Mouse (Mus musculus): ENCODE results near the gene Gm39566. TPM values are rescaled to one million over a fixed set of nuclear protein-coding genes. Genes with fewer than 3 reads are reported as not detected.

The Gm39566 gene
- polyA plus RNA-seq, 1 experiment, result not detected

GRCm38 (mm10) chr11:69837604-69837951 is 22.5 kb upstream of the Gm39566 start, which contains the start of gene Nlgn2:
Gene Nlgn2 (minus strand): TSS chr11:69837784.
- no peak for TF ChIP-seq GATA1 (IDR thresholded peaks at IDR 0.05; ENCODE audit: low read length)

GRCm38 (mm10) chr11:69836703-69837576 is 21.8 kb upstream of the Gm39566 start:
- no peak for TF ChIP-seq GATA1 (IDR thresholded peaks at IDR 0.05; ENCODE audit: low read length)

DNA sequence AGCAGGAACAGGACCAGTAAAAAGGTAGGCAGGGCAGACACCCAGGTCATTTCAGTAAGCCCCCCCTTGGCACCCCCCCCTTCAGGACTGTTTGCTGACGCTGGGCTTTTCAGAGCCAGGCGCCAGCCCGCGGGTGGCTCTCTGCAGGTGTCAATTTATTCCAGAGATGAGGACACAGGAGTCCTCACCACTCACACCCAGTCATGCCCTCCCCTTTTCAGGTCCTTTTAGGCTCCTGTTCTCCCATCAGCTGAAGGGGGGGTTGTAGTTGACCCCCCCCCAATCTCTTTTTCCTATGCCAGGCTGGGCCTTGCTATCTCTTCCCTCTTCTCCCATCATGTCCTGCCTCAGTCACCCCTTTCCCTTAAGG is 20.9 kb upstream of the Gm39566 start:
- no peak for TF ChIP-seq GATA1 (IDR thresholded peaks at IDR 0.05; ENCODE audit: low read length)

DNA sequence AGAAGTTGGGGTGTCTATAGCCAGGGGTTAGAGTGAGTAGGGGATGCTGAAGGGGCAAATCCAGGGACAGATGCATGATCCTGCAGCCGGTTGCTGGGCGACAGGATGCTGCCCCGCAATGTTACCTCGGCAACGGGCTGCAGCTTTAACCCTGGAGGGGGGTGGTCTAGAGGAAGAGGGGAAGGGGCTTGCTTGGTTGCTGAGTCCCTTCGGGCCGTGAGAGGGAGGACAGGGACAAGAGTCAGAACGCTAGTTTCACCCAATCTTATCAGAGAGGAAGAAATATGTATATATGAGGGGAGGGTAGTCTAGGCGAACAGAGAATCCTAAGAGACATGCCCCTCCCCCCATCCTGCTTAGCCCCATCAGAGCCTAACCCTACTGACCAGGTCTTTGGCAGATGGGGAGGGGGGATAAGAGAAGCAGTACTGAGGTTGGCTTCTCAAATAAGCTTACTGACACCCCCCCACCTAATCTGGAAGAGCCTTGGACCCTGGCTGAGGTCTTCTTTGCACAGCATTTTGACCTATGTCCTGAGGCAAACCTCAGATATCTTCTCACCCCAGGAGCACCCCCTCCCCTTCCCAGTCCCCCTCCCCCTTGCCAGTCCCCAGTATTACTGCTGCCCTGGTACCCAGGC is 20.3 kb upstream of the Gm39566 start:
- TF ChIP-seq GATA1 (IDR thresholded peaks at IDR 0.05; ENCODE audit: low read length), result no peak

DNA sequence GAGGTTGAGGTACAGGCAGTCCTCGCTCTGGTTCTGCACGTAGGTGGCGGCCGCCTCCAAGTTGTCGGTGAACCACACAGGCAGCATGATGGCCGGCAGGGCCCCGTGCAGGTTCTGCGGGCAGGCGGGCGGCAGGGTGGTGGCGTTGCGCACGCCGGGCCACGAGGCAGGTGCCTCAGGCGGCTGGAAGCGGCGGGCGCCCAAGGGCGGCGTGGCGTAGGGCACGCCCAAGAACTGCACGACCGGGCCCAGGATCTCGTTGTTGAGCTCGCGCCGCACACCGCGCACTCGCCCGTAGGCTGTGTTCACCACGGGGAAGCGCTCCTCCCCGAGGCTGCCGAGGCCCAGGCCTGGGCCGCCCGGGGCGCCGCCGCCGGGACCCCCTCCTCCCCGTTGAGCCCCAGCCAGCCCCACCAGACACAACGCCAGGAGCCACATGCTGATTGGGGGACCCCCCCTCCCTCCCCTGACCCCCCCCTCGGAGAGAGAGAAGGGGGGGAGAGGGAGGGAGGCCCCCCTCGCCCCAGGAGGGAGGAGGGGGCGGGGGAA is 19.0 kb upstream of the Gm39566 start:
- TF ChIP-seq GATA1 (IDR thresholded peaks at IDR 0.05; ENCODE audit: low read length), result no peak

- TF ChIP-seq GATA1 (IDR thresholded peaks at IDR 0.05; ENCODE audit: low read length), result no peak
These were observed 18.5 kb upstream of the Gm39566 start for GRCm38 (mm10) chr11:69833554-69833953.

DNA sequence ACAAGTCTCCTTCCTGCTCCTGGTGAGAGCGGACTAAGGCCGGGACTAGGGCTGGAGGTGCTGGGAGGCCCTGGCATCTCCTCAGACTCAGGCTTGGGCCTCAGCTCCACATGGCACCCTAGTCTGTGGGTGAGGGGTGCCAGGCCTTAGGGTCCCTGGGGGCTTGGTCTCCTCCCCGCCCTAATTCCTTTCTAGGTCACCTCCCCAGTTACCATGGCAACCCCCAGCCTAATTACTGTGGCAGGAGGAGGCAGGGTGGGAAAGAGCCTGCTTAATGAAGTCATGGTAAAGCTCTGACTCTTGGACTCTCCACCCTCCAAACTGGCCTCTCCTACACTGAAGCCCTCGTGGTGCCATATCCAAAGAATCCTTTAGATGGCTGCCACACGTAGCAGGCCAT is 13.7 kb upstream of the Gm39566 start:
- no peak for TF ChIP-seq GATA1 (IDR thresholded peaks at IDR 0.05; ENCODE audit: low read length)

- TF ChIP-seq GATA1 (IDR thresholded peaks at IDR 0.05; ENCODE audit: low read length), result no peak
These were observed 8.4 kb upstream of the Gm39566 start for GRCm38 (mm10) chr11:69823456-69823855.

DNA sequence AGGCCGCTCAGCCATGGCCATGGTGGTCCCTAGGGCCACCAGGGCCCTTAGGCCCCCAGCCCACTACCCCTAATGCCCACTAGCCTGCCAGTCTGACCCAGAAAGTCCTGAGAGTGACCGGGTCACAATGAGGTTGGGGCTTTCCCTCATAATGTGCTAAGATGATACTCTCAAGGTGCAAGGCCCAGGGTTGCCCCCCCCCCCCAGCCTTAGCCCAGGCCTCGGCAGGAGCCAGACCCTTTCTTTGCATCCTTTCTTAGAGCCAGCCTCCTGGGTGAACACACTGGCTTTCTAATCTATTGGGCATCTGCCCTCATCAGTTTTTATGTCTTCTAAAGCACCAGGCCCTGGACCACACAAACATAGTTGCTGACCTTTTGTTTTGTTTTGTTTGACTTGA is 7.0 kb upstream of the Gm39566 start, which contains the start of gene Spem1:
Spem1 (minus strand) TSS at position 101 of the 400 bp plus-strand sequence.
- TF ChIP-seq GATA1 (IDR thresholded peaks at IDR 0.05; ENCODE audit: low read length), result no peak

DNA sequence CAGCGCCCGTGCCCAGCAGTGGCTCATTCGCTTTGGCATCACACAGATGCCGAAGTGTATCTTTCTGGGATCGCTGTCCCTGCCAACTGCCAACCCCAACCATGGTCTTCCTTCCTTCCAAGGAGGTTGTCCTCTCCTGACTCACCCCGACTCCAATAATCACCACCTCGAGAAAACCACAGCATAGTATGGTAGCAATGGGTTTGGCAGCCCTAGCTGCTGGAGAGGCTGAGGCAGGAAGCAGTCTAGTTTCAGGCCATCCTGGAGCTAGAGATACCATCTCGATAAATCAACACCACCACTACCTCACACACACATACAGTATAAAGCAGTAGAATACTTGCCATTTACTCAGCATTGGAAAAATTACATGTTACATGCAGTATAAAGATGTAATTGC is 3.8 kb upstream of the Gm39566 start:
- no peak for TF ChIP-seq GATA1 (IDR thresholded peaks at IDR 0.05; ENCODE audit: low read length)

DNA sequence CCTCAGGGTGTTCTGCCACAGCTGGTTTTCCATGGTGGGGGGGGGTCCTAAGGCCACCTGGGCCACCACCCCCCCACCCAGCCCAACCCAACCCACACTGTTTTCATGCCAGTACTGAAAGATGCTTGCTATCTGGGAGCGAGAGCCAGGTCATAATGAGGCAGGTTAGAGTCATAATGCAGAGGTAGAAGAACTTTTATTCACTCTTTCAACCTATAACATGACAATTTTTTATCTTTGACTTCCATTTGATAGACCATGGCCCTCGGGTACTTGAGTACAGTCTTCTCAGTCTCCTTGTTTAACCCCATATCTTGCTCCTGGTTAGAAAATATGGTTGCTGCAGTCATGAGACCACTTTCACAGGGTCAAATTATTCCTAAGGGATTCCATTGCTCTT is 3.3 kb upstream of the Gm39566 start, which contains the start of gene Spem2:
Spem2 (minus strand) TSS at position 101 of the 400 bp plus-strand sequence.
- no peak for TF ChIP-seq GATA1 (IDR thresholded peaks at IDR 0.05; ENCODE audit: low read length)

GRCm38 (mm10) chr11:69816520-69816919 is 1.4 kb upstream of the Gm39566 start:
- no peak for TF ChIP-seq GATA1 (IDR thresholded peaks at IDR 0.05; ENCODE audit: low read length)

- TF ChIP-seq GATA1 (IDR thresholded peaks at IDR 0.05; ENCODE audit: low read length), result no peak
These were observed 4.8 kb downstream of the Gm39566 start for GRCm38 (mm10) chr11:69810280-69810679.

DNA sequence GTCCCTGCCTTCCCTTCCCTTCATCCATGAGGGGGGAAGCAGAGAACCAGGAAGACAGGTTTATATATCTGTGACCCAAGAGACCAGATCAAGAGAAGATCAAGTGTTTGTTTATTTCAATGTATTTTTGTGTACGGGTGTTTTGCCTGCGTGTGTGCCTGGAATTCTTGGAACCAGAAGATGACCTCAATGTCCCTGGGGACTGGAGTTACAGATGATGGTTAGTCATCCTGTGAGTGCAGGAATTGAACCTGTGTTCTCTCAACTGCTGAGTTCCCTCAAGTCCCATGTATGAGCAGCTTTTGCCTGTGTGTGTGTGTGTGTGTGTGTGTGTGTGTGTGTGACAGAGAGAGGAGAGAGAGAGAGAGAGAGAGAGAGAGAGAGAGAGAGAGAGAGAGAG is 7.5 kb downstream of the Gm39566 start:
- TF ChIP-seq GATA1 (IDR thresholded peaks at IDR 0.05; ENCODE audit: low read length), result no peak

GRCm38 (mm10) chr11:69806378-69806777 is 8.7 kb downstream of the Gm39566 start:
- no peak for TF ChIP-seq GATA1 (IDR thresholded peaks at IDR 0.05; ENCODE audit: low read length)

All from G1E-ER4 (cell line).